Mouse (Mus musculus): ENCODE data around the gene Alox12.

GRCm38 (mm10) chr11:70233016-70233415 lies 22.1 kb downstream of the Alox12 start:
- TF ChIP-seq POLR2A (IDR thresholded peaks at IDR 0.05; ENCODE audit: control insufficient read depth in 1 of 2, insufficient read depth in 1 of 2, low read depth in 1 of 2, low read length in 2 of 2, poor library complexity in 1 of 2) (no peak), MYB (IDR thresholded peaks at IDR 0.05; ENCODE audit: low read depth, low read length) (no peak), CTCF (IDR thresholded peaks at IDR 0.05 in 2 of 3, conservative IDR thresholded peaks at IDR 0.05 in 1 of 3; ENCODE audit: control insufficient read depth in 1 of 3, insufficient read depth in 1 of 3, low read depth in 2 of 3, low read length in 3 of 3, poor library complexity in 1 of 3, severe bottlenecking in 1 of 3) (no peak), E2F4 (IDR thresholded peaks at IDR 0.05; ENCODE audit: borderline replicate concordance, low read depth, low read length) (no peak), SMC3 (IDR thresholded peaks at IDR 0.05; ENCODE audit: low read depth, low read length) (no peak), CHD1 (IDR thresholded peaks at IDR 0.05; ENCODE audit: low read depth, low read length) (no peak), MAZ (IDR thresholded peaks at IDR 0.05; ENCODE audit: low read depth, low read length) (no peak), JUND (IDR thresholded peaks at IDR 0.05; ENCODE audit: low read depth, low read length) (no peak), EP300 (IDR thresholded peaks at IDR 0.05; ENCODE audit: low read depth in 1 of 2, low read length in 2 of 2) (no peak), RCOR1 (IDR thresholded peaks at IDR 0.05; ENCODE audit: low read depth, low read length) (no peak), USF1 (IDR thresholded peaks at IDR 0.05; ENCODE audit: low read depth, low read length) (no peak)
